ENCODE assay signal across 27 mouse cellular contexts in genomic region chr5:124953000-124953399, GRCm38 (mm10). TPM values are rescaled to one million over a fixed set of nuclear protein-coding genes. Genes with fewer than 3 reads are reported as not detected.
DNase-seq lines count a peak whose midpoint lies in the region; ATAC-seq and TF ChIP-seq lines count a peak whose summit lies in the region.
"Had no signal": no experiment of that assay in that cellular context is flagged by ENCODE, and none has a peak within 500 bp of the region (broad histone marks: within the 10 kb centered on the region; RNA-seq: fewer than 3 reads in every experiment).

No protein-coding gene starts in this region.

- H3K4me2 ChIP-seq in forebrain, postnatal 0 days (ENCODE audit: low read depth): no peak overlapping the region
- H3K4me2 ChIP-seq in forebrain, embryonic 14.5 days (ENCODE audit: low read length): no peak overlapping the region
- no peak overlapping the region for H3K4me2 ChIP-seq in lung, embryonic 14.5 days
- H3K4me2 ChIP-seq: forebrain, embryonic 15.5 days; heart, embryonic 15.5 days; hindbrain, embryonic 12.5 days; liver, embryonic 11.5 days; midbrain, embryonic 12.5 days; neural tube, embryonic 12.5 days had no signal

- TF ChIP-seq CTCF in forebrain, postnatal 0 days (IDR thresholded peaks at IDR 0.05; ENCODE audit: low read depth): peak; percentile 28; the same call in 1 of the 2 replicates
- 0 out of 2 replicates have a peak, but pooled peaks have one; percentile 6 for TF ChIP-seq CTCF in lung, embryonic 14.5 days (IDR thresholded peaks at IDR 0.05; ENCODE audit: low read depth)

- no peak for DNase-seq in forebrain, postnatal 0 days
- DNase-seq in forebrain, embryonic 14.5 days (ENCODE audit: low spot score): no peak
- no peak for DNase-seq in lung, embryonic 14.5 days
- no peak for DNase-seq in lung, postnatal 10 days
- DNase-seq in induced T-regulatory cell, adult 2 months (ENCODE audit: low read depth): peak; percentile 82
- no peak for DNase-seq in cerebellum, adult 11 months
- no peak for DNase-seq in ovary, postnatal 14 days (ENCODE audit: low spot score)
- DNase-seq: adrenal gland, postnatal 36 days; cerebellum, adult 8-10 months; cerebellum, postnatal 36 days; kidney, adult 2 months; kidney, postnatal 36 days; layer of hippocampus, postnatal 36 days; lung, postnatal 4 days had no signal

- H3K4me3 ChIP-seq in forebrain, postnatal 0 days (ENCODE audit: low read depth, low read length): no peak overlapping the region
- H3K4me3 ChIP-seq in forebrain, embryonic 14.5 days (ENCODE audit: low read depth, low read length): no peak overlapping the region
- H3K4me3 ChIP-seq in lung, embryonic 14.5 days (ENCODE audit: low read depth, low read length): no peak overlapping the region
- H3K4me3 ChIP-seq: forebrain, embryonic 15.5 days; heart, embryonic 10.5 days; heart, embryonic 15.5 days; hindbrain, embryonic 12.5 days; megakaryocyte, embryonic 14.5 days; midbrain, embryonic 12.5 days; myocyte; neural tube, embryonic 12.5 days had no signal

- ATAC-seq in forebrain, postnatal 0 days: no peak
- no peak for ATAC-seq in forebrain, embryonic 14.5 days
- no peak for ATAC-seq in lung, embryonic 14.5 days (ENCODE audit: insufficient read depth)
- ATAC-seq in CD4-positive, CD25-positive, alpha-beta regulatory T cell, adult 4 months: peak; percentile 19
- ATAC-seq: forebrain, embryonic 15.5 days; Patski had no signal

- H3K36me3 ChIP-seq in forebrain, postnatal 0 days (ENCODE audit: insufficient read depth): no peaks in the 10 kb centered on the region
- H3K36me3 ChIP-seq in forebrain, embryonic 14.5 days (ENCODE audit: control insufficient read depth, insufficient read depth, low read length): no peaks in the 10 kb centered on the region
- H3K36me3 ChIP-seq in lung, embryonic 14.5 days (ENCODE audit: insufficient read depth): no peaks in the 10 kb centered on the region
- H3K36me3 ChIP-seq: forebrain, embryonic 15.5 days; G1E; heart, embryonic 10.5 days; heart, embryonic 15.5 days; hindbrain, embryonic 12.5 days; midbrain, embryonic 12.5 days; neural tube, embryonic 12.5 days had no signal

- H3K9me3 ChIP-seq in forebrain, postnatal 0 days (ENCODE audit: low read length): no peaks in the 10 kb centered on the region
- no peaks in the 10 kb centered on the region for H3K9me3 ChIP-seq in forebrain, embryonic 14.5 days (replicated peaks; ENCODE audit: control insufficient read depth, low read length)
- no peaks in the 10 kb centered on the region; the same call in 1 of the 2 replicates for H3K9me3 ChIP-seq in lung, embryonic 14.5 days (ENCODE audit: low read depth, low read length)
- H3K9me3 ChIP-seq: forebrain, embryonic 15.5 days; heart, embryonic 10.5 days; heart, embryonic 15.5 days; midbrain, embryonic 12.5 days; neural tube, embryonic 12.5 days had no signal

- 78% methylated on average over 1 of the region's 1 CpGs for WGBS in forebrain, postnatal 0 days
- WGBS in forebrain, embryonic 14.5 days: 36% methylated on average over 1 of the region's 1 CpGs
- 45% methylated on average over 1 of the region's 1 CpGs for WGBS in lung, embryonic 14.5 days

- no peaks in the 10 kb centered on the region for H3K27me3 ChIP-seq in forebrain, postnatal 0 days (ENCODE audit: insufficient read depth, low read length)
- no peaks in the 10 kb centered on the region for H3K27me3 ChIP-seq in forebrain, embryonic 14.5 days (replicated peaks; ENCODE audit: control insufficient read depth, insufficient read depth, low read length)
- H3K27me3 ChIP-seq in lung, embryonic 14.5 days (ENCODE audit: insufficient read depth, low read length): no peaks in the 10 kb centered on the region
- H3K27me3 ChIP-seq: forebrain, embryonic 15.5 days; heart, embryonic 15.5 days; hindbrain, embryonic 12.5 days; midbrain, embryonic 12.5 days; neural tube, embryonic 12.5 days; Patski had no signal

- no peak overlapping the region for H3K9ac ChIP-seq in forebrain, postnatal 0 days
- H3K9ac ChIP-seq in forebrain, embryonic 14.5 days (ENCODE audit: low read length): no peak overlapping the region
- no peak overlapping the region for H3K9ac ChIP-seq in lung, embryonic 14.5 days
- H3K9ac ChIP-seq: forebrain, embryonic 15.5 days; heart, embryonic 15.5 days; hindbrain, embryonic 12.5 days; midbrain, embryonic 12.5 days; neural tube, embryonic 12.5 days had no signal

- 0 out of 2 replicates have a peak, but pooled peaks cover 9% of the 10 kb centered on the region for H3K4me1 ChIP-seq in forebrain, postnatal 0 days (ENCODE audit: insufficient read depth)
- H3K4me1 ChIP-seq in forebrain, embryonic 14.5 days (ENCODE audit: control insufficient read depth, insufficient read depth, low read length): no peaks in the 10 kb centered on the region
- no peaks in the 10 kb centered on the region for H3K4me1 ChIP-seq in lung, embryonic 14.5 days (ENCODE audit: insufficient read depth)
- H3K4me1 ChIP-seq: heart, embryonic 10.5 days; heart, embryonic 15.5 days; midbrain, embryonic 12.5 days had no signal

- H3K27ac ChIP-seq in forebrain, postnatal 0 days (ENCODE audit: low read depth, low read length): no peak overlapping the region
- H3K27ac ChIP-seq in forebrain, embryonic 14.5 days (ENCODE audit: low read depth, low read length): no peak overlapping the region
- H3K27ac ChIP-seq in lung, embryonic 14.5 days (ENCODE audit: low read depth): no peak overlapping the region
- H3K27ac ChIP-seq: forebrain, embryonic 15.5 days; heart, embryonic 10.5 days; heart, embryonic 15.5 days; hindbrain, embryonic 12.5 days; midbrain, embryonic 12.5 days; neural tube, embryonic 12.5 days had no signal

RNA-seq across cellular contexts. Expression of gene Rflna, which starts 50.0 kb away (rescaled TPM):
- total RNA-seq in forebrain, postnatal 0 days (2014; rRNA removed): 3.2 and 6.2 TPM in 2 replicates
- polyA plus RNA-seq in forebrain, postnatal 0 days (2015; fragmentation: Nextera tagmentation; extraction: Ambion mirVana): 4.4 and 4.8 TPM in 2 replicates
- 3.2 and 3.5 TPM in 2 replicates for polyA plus RNA-seq in forebrain, embryonic 14.5 days (2014; fragmentation: Nextera tagmentation; extraction: Ambion mirVana)
- polyA plus RNA-seq in lung, embryonic 14.5 days (2014; fragmentation: Nextera tagmentation; extraction: Ambion mirVana): 7.4 and 9.3 TPM in 2 replicates
- not detected for polyA plus RNA-seq in CD4-positive, CD25-positive, alpha-beta regulatory T cell, adult 4 months (2017; shearing (Covaris generic))
- total RNA-seq: G1E; granulocyte monocyte progenitor cell, adult 5-6 weeks had no signal
- polyA plus RNA-seq: G1E had no signal
